Mouse (Mus musculus) left cerebral cortex, adult 11 months (tissue): Measurements from ENCODE around the gene Ttyh1.

Source experiments
- DNase-seq: peaks from one replicate; pipeline ENCODE4 v3.0.0; 2022; ENCODE audit warnings: low spot score

Ttyh1 gene

DNA sequence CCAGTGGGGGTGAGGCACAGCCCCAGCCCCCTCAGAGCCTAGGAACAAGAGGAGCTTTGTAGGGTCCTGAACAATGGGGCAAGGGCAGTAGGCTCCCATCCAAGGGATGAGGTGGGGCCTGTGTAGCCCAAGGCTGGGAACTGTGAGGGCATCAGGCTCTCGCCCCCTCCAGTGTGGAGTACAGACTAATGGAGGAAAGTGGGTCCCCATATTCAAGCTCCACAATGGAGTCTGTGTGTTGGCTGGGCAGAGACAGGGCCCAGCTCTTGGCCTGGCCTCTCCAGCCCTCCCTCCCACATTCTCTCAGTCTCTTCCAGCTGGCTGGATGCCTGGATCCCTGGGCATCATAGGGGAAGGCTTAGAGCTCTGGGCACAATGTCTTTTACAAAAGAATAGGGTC is 4.5 kb downstream of the Ttyh1 start:
- DNase-seq = peak; percentile 83

DNA sequence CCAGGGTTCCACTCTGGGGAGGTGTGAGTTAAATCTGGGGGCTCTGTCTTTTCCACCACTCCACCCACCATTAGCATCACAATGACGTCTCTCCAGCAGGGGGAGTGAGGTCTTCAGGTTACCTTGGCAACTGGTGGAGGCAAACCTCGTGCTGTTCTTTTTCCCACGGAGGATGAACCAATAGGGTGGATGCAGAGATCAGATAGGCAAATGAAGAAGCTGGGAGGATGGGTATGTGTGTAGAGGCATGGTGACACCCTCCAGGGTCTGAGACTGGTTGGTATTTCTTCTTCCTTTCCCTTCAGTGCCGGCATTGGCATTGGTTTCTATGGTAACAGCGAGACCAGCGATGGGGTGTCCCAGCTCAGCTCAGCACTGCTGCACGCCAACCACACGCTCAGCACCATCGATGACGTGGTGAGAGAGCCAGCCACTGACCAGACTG is 5.1 kb downstream of the Ttyh1 start:
- peak; percentile 86 for DNase-seq

DNA sequence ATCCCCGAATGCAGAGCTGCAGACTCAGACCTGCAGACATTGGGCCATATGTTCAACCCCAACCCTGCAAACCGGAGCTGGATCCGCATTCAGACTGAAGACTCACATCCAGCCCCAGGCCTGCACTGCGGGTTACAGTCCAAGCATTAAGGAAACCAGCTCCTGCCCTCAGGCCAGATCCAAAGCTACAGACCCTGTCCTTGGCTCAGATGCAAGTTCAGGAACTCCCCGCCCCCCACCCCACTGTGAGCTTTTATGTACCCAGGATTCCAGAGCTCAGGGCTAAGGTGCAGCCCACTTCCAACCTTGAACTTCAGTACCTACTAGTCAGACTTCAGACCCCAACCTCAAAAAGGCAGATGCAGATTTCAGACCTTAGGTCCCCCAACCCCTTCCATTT is 5.6 kb downstream of the Ttyh1 start:
- no peak for DNase-seq

DNA sequence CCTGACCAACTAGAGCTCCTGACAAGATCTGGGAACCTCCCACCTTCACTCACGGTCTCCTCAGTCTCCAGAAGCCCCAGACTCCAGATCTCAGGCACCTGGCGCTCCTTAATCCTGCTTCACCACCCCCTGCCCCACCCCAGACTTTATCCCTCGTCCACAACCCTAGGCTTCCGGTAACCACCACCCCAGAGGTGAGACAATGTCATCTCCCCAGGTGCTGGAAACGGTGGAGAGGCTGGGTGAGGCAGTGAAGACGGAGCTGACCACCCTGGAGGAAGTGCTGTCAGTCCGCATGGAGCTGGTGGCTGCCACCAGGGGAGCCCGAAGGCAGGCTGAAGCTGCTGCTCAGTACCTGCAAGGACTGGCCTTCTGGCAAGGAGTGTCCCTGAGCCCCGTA is 6.1 kb downstream of the Ttyh1 start:
- no peak for DNase-seq

DNA sequence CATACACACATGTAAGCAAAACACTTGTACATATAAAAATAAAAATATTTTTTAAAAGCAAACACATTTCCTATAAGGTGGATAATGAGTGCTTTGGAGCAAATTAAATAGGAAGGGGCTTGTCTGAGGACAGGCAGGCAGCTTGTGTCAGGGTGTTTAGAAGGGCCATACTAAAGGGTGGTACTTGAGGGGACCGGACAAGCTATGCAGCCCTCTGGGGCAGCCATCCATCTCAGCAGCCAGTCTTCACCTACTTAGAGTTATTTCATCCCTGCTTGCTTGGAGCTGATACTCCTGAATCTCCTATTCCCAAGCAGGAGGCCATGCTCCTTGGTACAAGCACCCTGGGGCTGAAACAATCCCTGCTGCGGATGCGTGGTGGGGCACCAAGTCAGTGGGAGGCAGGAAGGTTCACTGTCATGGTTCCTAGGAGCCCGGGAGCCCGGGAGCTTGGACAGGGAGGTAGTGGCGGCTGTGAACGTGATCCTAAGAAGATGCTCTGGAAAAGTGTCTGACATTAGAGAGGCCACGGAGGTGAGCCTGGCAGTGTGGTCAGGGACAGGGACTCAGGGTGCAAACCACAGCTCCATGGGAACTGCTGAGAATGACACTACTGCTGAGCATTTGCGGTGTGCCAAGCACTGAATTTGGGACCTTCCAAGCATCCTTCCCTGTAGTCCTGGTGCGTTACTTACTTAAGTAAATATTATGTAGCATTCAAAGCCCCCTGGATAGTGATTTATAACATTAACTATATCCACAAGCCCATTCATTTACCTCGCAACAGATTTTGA is 8.0 kb downstream of the Ttyh1 start:
- DNase-seq = no peak

DNA sequence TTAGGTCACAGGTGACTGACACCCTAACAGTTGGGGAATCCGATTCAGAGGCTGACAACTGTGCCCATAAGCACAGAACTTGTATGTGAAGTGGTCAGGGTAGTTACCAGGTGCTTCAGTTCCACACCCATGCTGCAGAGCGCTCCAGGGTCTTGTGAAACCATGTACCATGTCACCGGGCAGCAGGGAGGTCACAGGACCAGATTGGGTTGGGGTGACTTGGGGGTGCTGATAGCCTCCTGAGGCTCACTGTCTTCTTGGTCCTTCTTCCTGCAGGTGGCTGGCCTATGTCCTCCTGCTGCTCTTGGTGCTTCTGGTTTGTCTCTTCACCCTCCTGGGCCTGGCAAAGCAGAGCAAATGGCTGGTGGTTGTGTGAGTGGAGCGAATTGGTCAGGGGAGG is 8.7 kb downstream of the Ttyh1 start:
- DNase-seq = no peak

DNA sequence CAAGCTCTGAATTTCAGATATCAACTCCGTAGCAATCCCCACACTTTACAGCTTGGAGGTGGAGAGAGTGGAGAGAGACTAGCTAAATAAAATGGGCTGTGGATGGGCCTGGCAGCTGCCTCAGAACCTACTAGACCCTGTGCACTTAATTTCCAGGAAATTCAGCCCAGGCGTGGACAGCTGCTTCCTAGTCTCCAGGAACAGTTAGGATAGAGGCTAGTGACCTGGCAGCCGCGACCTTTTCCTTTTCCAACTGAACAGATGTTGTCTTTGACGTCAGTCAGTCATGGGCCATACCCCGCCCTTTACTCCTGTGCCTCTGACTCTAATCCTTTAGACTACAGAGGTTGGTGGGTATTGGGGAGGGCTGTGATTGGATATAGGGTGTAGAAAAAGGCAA is 9.7 kb downstream of the Ttyh1 start:
- DNase-seq = no peak

DNA sequence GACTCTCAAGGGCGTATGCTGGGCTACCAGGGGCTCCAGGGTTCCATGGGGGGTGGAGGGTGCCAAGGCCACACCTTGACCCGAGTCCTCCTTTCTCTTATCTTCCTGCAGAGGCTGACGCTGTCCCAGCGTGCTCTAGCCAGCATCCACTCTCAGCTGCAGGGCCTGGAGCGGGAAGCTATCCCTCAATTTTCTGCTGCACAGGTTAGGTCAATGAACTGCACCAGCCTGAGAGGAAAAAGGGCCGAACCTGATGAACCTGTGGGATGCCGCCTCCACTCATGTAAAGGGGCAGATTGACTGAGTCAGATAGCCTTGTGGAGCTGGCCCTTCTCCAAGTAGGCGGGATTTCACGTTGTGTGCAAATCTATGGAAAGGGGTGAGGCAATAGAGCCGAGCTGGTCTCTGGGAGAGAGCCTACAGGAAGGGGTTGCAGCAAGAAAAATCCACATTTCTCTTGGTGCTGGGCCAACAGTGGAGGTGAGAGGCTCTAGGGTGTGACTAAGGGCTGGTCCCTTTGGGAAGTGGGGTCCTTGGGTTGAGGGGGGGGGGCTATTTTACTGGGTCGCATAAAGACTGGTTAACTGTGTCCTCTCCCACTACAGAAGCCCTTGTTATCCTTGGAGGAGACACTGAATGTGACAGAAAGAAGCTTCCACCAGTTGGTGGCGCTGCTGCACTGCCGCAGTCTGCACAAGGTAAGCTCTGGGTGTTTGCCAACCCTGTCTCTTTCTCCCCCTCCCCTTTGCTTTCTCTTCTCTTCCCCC is 11.7 kb downstream of the Ttyh1 start:
- no peak for DNase-seq

DNA sequence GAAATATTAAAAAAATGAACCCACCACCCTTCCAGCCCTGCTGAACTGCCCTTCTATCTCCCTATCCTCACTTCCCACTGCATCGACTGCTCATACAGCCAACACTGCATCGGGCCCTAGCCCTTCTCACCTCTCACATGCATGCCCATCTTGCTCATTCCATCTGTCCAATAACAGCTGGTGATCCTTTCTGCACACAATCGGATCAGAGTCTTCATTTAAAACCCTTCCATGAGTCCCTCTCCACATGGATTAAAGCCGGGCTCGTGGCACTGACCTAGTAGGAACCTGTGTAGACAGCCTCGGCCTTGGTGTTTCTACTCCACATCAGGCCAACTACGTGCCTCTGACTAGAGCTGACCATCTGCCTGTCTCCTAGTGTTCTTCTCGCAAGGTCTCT is 12.8 kb downstream of the Ttyh1 start:
- DNase-seq = no peak

DNA sequence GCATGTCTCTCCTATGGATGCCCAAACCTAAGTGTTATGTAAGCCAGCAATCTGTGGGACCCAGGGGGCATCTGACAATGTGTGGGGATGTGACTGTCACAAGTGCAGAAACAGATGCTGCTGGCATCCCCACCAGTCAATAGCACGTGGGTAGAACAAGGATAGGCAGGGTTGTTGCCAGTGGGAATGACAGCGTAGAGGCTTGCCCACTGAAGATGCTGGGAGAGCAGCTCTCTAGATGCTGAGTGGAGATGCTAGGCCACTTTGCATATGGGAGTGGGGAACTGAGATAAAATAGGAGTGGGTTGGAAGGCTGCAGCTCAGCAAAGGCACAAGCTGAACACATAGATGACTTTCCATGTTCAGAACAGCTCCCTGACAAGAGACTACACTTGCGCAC is 13.4 kb downstream of the Ttyh1 start:
- DNase-seq = no peak

DNA sequence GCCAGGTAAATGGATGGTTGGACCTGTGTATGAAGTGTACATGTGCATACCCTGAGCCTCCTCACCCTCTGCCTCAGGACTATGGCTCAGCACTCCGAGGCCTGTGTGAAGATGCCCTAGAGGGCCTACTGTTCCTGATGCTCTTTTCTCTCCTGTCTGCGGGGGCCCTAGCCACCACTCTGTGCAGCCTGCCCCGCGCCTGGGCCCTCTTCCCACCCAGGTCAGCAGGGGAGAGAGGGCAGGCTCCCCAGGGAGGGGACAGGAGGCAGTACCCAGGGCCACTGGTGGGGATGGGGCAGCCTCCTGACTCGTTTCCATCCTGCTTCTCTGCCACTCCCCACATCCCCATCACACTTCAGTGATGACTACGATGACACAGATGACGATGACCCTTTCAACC is 13.8 kb downstream of the Ttyh1 start:
- DNase-seq = no peak

DNA sequence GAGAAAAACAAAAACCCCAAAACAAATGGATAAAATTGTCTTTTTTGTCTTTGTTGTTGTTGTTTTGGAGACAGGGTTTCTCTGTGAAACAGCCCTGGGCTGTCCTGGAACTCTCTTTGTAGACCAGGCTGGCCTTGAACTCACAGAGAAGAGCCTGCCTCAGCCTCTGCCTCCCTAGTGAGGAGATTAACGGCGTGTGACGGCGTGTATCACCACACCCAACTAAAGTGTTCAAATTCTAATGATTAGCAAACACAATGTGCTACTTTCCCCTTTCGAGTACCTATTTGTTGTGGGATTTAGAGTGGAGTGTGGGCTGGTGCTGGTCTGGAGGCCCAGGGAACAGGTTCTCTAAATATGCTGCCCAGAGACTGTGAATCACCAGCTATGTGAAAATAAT is 15.7 kb downstream of the Ttyh1 start:
- DNase-seq = no peak

DNA sequence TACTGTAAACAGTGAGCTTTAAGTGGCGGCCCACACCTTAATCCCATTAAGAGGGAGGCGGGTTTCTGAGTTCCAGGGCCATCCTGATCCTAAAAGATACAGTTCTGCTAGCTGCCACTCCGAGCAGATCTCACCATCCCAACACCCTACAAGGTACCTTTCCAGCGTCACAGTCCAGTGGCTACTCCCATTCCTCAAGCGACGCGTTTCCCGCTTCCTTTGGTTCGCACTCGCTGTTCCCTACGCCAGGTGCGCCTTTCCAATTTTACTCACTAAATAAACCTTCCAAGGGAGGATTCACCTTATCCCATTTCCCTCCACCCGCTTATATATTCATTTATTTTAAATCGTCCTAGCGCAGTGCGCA is 17.2 kb downstream of the Ttyh1 start:
- DNase-seq = no peak

DNA sequence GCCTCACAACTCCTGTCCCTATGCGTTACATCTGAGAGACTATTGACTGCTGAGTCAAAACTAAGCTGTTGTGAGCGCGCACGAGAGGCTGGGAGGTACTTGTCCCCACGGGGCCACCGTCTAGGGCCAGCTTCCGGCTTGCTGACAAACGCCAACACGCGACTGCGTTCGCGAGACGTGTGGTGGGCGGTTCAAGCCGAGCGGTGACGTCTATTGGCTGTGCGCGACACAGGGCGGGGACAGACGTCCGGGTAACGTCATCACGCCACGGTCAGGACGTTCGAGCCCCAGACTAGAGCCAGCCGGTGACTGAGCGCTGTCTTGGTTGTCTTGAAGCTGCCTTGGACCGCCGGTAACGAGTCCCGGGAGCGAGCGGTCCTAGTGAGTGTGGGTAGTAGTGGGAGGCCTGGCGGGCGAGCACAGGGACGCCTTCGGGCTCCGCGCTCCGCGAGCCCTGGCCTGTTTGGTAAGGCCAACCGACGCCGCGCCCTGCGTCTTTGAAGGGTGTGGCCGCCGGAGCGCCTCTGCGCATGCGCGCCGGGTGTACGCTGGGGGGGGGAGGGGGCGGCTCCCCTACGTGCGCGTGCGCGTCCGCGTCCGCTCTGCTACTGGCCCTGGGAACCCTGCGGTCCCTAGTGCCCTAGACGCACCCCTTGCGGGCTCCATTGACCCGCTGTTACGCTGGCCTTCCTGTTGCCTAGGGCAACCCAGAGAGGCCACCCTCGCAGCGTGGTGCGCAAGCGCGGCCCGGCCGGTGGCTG is 17.7 kb downstream of the Ttyh1 start, which contains the start of gene Leng8:
Gene Leng8 (plus strand): TSS at position 269 of the 761 bp plus-strand sequence.
- DNase-seq = peak; percentile 99

DNA sequence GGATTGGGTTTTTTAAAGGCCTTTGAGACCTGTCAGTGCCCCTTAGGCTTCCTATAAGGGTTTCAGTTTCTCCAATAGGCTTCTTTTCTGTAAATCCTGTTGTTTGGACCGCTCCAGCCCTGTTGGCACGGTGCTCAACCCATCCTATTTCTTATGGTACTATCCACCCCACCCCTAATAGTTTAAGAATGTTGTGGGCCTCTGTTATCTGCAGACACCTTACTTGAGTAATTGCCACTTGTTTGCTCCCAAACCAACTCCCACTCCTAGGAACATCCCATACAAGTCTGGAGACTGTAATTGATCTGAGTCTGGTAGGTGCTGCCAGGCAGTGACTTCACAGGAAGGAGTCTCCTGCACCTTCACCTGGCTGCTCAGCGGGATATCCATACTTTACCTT is 18.5 kb downstream of the Ttyh1 start:
- no peak for DNase-seq

DNA sequence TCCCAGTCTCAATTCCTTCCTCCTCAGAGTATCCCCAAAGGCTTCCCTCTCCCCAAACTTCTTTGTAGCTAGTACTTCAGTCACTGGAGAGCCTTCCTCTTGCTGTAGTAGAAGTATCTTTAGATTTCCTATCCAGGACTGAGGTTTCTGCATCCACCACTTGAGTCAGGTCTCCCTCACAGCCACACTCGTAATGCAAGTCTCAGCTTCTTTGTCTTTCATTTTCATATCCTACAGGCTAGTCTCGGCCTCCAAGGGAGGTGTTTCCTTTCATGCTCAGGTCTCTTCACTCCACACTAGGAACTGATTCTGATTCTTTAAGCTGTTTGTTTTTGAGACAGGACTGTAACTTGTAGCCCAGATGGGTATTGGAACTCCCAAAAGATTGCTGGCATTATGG is 19.0 kb downstream of the Ttyh1 start:
- DNase-seq = no peak

DNA sequence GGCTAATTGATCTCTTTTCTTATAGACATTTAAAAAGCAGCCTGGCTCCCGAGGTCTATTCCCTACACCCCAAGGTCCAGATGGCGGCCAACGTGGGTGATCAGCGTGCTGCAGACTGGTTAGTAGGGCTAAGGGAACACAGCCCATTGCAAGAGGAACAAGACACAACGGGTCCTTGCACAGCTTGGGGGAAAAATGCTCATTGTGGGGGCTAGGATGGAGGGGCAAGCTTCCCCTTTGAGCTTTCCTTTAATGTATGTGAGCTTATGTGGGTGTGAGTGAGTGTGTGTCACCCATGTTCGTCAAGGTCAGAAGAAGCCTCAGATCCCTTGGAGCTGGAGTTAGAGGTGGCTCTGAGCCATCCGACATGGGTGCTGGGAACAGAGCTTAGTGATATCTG is 19.5 kb downstream of the Ttyh1 start:
- DNase-seq = no peak

DNA sequence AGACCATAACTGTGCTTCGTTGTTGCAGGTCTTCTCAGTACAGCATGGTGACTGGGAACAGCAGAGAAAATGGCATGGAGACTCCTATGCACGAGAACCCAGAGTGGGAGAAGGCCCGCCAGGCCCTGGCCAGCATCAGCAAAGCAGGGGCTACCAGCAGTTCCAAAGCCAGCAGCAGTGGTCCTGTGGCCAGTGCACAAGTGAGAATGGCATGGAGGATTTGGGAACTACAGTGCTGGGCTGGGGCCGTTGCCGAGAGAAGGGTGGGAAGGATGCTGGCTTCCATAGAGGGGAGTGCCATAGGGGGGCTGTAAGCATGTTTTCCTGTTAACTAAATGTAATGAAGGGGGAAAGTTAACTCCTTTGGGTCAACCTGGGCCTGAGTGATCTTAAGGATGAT is 20.2 kb downstream of the Ttyh1 start:
- DNase-seq = no peak

DNA sequence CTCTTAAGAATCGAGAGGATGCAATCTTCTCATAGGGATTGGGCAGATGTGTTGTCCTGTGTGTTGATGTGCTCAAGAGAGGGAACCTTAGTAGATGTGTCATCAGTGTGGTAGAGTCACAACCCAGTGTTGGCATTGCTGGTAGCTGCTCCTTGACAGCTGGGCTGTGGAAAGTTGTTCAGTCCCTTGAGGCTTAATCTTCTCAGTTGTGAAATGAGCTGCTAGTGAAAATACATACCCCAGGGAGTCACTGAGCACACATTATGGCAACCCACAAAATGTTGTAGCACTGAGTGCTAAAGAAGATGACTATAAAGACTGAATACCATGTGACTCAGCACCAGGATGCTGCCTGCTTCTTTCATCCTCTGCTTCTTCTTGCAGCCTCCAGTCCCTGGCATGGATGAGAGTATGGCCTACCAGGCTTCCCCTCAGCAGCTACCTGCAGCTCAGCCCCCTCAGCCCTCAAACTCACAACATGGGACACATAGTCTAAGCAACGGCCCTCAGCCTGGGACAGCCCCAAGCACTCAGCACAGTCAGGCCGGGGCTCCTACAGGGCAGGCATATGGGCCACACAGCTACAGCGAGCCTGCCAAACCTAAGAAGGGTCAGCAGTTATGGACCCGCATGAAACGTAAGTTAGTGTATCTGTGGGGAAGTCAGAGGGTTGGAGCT is 22.6 kb downstream of the Ttyh1 start:
- DNase-seq = no peak

DNA sequence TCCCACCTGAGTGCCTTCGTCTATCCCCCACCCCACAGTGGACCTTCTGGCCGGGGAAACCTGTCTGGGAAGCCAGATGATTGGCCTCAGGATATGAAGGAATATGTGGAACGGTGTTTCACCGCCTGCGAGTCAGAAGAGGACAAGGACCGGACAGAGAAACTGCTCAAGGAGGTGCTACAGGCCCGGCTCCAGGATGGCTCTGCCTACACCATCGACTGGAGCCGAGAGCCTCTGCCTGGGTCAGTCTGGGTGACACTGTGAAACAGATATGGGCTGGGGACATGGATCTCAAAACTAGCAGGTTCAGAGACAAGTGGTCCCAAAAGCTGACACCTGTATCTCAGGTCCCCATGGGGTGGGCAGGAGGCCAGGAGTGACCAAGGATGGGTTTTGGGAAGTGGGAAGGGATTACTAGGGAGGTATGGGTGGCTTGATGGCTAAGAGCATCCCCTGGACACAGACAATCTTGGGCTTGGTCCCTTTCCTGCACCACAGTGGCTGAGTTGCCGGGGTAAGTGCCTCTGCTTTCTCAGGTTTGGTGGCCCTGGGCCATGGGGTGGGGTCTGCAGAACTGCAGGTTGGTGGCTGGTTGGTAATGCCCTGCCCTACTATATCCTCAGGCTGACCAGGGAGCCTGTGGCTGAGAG is 23.7 kb downstream of the Ttyh1 start:
- DNase-seq = no peak

DNA sequence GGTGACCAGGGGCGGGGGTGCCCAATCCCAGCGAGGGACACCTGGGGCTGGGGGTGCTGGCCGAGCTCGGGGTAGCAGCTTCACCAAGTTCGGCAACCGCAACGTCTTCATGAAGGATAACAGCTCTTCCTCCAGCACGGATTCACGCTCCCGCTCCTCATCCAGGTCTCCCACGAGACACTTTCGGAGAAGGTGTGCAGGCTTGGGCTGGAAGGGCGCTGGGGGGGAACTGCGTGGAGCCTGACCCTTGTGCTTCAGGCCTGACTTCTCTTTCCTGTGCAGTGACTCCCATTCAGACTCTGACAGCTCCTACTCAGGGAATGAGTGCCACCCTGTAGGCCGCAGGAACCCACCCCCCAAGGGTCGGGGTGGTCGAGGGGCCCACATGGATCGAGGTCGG is 24.3 kb downstream of the Ttyh1 start:
- no peak for DNase-seq

DNA sequence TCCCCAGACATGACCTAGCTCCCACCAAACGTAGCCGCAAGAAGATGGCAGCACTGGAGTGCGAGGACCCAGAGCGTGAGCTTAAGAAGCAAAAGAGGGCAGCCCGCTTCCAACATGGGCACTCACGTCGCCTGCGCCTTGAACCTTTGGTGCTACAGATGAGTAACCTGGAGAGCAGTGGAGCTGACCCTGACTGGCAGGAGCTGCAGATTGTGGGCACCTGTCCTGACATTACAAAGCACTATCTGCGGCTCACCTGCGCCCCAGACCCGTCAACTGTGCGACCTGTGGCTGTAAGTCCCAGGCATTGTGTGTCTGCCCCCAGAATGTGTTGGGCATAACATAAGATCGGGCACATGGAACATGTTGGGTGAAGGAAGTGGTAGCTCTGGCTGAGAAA is 24.8 kb downstream of the Ttyh1 start:
- no peak for DNase-seq
